Mouse (Mus musculus) adipocyte (in vitro differentiated cells): ENCODE results near the gene Endog.
A peak's percentile ranks its signal among the peaks of the same experiment; 100 is the strongest.

ENCODE experiments used
- DNase-seq: peaks from one replicate; pipeline ENCODE4 v3.0.0-alpha.2; 2016; ENCODE audit warnings: low spot score

The Endog gene

DNA sequence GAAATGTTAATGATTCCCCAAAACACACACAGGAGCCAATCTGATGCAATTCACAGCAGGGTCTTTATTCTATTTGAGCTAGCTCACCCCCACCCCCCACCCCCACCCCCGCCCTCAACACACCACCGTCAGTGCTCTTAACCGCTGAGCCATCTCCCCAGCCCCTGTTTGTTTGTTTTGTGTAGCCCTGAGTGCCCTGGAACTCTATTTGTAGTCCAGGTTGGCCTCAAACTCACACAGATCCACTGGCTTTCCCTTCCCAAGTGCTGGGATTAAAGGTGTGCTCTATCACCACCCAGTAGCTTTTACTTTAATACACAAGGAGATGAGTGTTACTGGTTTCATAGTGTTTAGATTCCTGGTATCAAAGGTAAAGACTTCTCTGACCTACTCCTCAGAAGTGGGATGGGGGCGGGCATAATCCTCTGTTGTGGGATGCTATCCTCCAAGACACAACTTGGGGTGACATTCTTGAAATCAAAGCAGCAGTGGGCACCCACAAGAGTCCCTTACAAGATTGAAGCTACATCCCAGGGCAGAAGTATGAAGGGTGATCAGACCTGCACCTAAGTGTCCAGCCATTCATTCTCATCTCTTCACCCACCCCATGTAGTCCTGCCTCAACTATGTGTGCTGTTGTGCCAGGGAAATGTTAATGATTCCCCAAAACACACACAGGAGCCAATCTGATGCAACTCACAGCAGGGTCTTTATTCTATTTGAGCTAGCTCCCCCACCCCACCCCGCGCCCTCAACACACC is 40.3 kb downstream of the Endog start:
- DNase-seq: no peak

GRCm38 (mm10) chr2:30212169-30212545 is 40.9 kb downstream of the Endog start:
- no peak for DNase-seq

DNA sequence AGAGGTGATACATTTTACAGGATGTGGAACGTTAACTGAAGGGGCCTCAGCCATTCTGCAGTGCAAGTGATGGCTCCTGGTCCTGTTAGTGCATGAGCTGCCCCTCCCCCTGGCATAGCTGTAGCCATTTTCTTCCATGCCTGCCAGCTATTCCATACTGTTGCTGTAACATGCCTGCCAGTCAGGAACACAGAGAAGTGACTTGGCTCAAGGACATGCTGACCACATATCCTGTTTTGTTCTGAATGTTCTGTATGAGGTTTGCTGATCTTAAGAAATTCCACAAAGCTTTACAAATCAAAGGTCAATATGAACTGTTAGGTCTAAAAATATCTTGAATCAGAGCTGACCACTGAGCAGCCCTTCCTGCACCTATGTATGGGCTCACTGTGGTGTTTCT is 41.7 kb downstream of the Endog start:
- DNase-seq: peak; percentile 45

DNA sequence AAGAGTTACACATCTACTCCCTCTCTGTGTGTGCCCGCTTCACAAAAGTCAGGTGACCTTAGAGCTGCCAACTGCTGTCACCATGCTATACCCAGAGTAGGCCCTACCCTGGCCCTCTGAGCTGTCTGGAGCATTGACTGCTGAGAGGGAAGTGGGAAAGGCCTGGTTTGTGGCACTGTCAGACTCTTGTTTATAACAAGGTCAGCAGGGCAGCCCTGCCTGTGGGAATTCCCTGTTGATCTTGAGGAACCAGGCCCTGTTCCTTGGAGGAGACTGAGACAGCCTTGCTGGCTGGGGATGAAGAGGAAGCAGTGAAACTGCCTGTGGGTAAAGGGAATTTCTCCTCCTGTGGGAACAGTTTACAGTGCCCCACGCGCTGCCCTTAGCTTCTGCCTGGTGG is 43.5 kb downstream of the Endog start:
- peak; percentile 74 for DNase-seq

GRCm38 (mm10) chr2:30215493-30215892 is 44.2 kb downstream of the Endog start:
- DNase-seq: peak; percentile 21

DNA sequence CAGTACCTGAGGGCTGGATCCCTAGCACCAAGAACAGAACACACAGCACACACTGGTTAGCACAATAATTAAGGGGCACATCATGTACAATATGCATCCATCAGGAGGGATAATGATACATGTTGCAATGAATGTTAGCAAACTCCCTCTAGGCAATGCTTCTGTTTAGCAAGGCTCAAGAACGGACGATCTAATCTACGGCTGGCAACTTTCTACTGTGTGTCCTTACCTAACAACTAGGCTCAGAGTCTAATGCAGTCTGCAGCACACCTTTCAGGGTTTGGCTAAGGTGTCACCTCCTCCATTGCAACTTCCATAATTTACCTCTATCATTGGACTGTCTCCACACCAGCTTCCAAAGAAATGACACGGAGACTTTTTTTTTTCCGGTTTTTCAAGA is 45.0 kb downstream of the Endog start:
- DNase-seq: no peak
